Mouse (Mus musculus): Measurements from ENCODE around the gene Tmem87a. TPM values are rescaled to one million over a fixed set of nuclear protein-coding genes. Genes with fewer than 3 reads are reported as not detected.

The Tmem87a gene
- 10 to 100 TPM; 39.5 to 43.4 TPM for total RNA-seq (2021)
- long read RNA-seq, transcript Tmem87a-201 (20 exons, 2,874 nt), result major isoform, 32 of 40 reads
- long read RNA-seq, partial matches to known transcripts, result 1 of 40 reads
- long read RNA-seq, other reads (novel, unspliced or antisense), result 7 of 40 reads

- peak; percentile 95 to 98 for DNase-seq (ENCODE audit: low spot score in 2 of 2)
Observed at GRCm38 (mm10) chr2:120403986-120404822, at the start of gene Tmem87a. TSS of gene Tmem87a (minus strand) at chr2:120404113.

GRCm38 (mm10) chr2:120452600-120452999 lies 48.7 kb upstream of the Tmem87a start:
- no peak for DNase-seq (ENCODE audit: low spot score in 2 of 2)

- DNase-seq (ENCODE audit: low spot score in 2 of 2), result no peak
Observed at GRCm38 (mm10) chr2:120450724-120451123, 46.8 kb upstream of the Tmem87a start.

GRCm38 (mm10) chr2:120447306-120447705 lies 43.4 kb upstream of the Tmem87a start:
- DNase-seq (ENCODE audit: low spot score in 2 of 2), result no peak

GRCm38 (mm10) chr2:120446373-120446772 lies 42.5 kb upstream of the Tmem87a start:
- DNase-seq (ENCODE audit: low spot score in 2 of 2), result no peak

- DNase-seq (ENCODE audit: low spot score in 2 of 2), result no peak
Observed at GRCm38 (mm10) chr2:120444486-120444885, 40.6 kb upstream of the Tmem87a start.

- DNase-seq (ENCODE audit: low spot score in 2 of 2), result no peak
Observed at GRCm38 (mm10) chr2:120424386-120424785, 20.5 kb upstream of the Tmem87a start.

GRCm38 (mm10) chr2:120414738-120415414 lies 11.0 kb upstream of the Tmem87a start:
- DNase-seq (ENCODE audit: low spot score in 2 of 2), result peak; percentile 21 to 70

GRCm38 (mm10) chr2:120414113-120414512 lies 10.2 kb upstream of the Tmem87a start:
- DNase-seq (ENCODE audit: low spot score in 2 of 2), result peak in 1 of 2 experiments; percentile 42

GRCm38 (mm10) chr2:120411096-120411628 lies 7.2 kb upstream of the Tmem87a start:
- no peak for DNase-seq (ENCODE audit: low spot score in 2 of 2)

GRCm38 (mm10) chr2:120404823-120405765 lies 1.2 kb upstream of the Tmem87a start:
- no peak for DNase-seq (ENCODE audit: low spot score in 2 of 2)

- DNase-seq (ENCODE audit: low spot score in 2 of 2), result no peak
Observed at GRCm38 (mm10) chr2:120403653-120403985, 294 bp downstream of the Tmem87a start, which contains the start of gene Ganc. TSS of gene Ganc (plus strand) at chr2:120403896.

- no peak for DNase-seq (ENCODE audit: low spot score in 2 of 2)
Observed at GRCm38 (mm10) chr2:120402813-120403212, 1.1 kb downstream of the Tmem87a start.

GRCm38 (mm10) chr2:120397951-120398350 lies 6.0 kb downstream of the Tmem87a start:
- DNase-seq (ENCODE audit: low spot score in 2 of 2), result no peak

GRCm38 (mm10) chr2:120392406-120392805 lies 11.5 kb downstream of the Tmem87a start:
- DNase-seq (ENCODE audit: low spot score in 2 of 2), result no peak

- no peak for DNase-seq (ENCODE audit: low spot score in 2 of 2)
Observed at GRCm38 (mm10) chr2:120390934-120391333, 13.0 kb downstream of the Tmem87a start.

GRCm38 (mm10) chr2:120389376-120389775 lies 14.5 kb downstream of the Tmem87a start:
- no peak for DNase-seq (ENCODE audit: low spot score in 2 of 2)

GRCm38 (mm10) chr2:120387291-120387690 lies 16.6 kb downstream of the Tmem87a start:
- DNase-seq (ENCODE audit: low spot score in 2 of 2), result no peak

- no peak for DNase-seq (ENCODE audit: low spot score in 2 of 2)
Observed at GRCm38 (mm10) chr2:120386264-120386663, 17.6 kb downstream of the Tmem87a start.

GRCm38 (mm10) chr2:120373858-120374257 lies 30.1 kb downstream of the Tmem87a start:
- no peak for DNase-seq (ENCODE audit: low spot score in 2 of 2)
